Mouse (Mus musculus): ENCODE results near the gene Snrpb2. TPM values are rescaled to one million over a fixed set of nuclear protein-coding genes. Genes with fewer than 3 reads are reported as not detected.

Gene Snrpb2
- polyA plus RNA-seq (2016; fragmentation: Nextera tagmentation; extraction: Ambion mirVana), result 102 and 106 TPM in 2 replicates

- WGBS, result under 1% methylated on average over 55 of the region's 55 CpGs
- no peaks in the 10 kb centered on the region for H3K9me3 ChIP-seq (replicated peaks)
- peak; percentile 95 for DNase-seq (ENCODE audit: low spot score)
- H3K27ac ChIP-seq, result peak within 1 kb of the TSS; percentile 92
- peaks cover 8% of the 10 kb centered on the region for H3K4me1 ChIP-seq
- 0 out of 2 replicates have a peak, but pooled peaks cover 5% of the 10 kb centered on the region for H3K27me3 ChIP-seq (ENCODE audit: low read depth, poor library complexity, severe bottlenecking)
- peaks cover 32% of the 10 kb centered on the region for H3K36me3 ChIP-seq
- peak within 1 kb of the TSS; percentile 93 for H3K4me3 ChIP-seq
Observed at GRCm38 (mm10) chr2:143062812-143063792, at the start of gene Snrpb2. Gene Snrpb2, plus strand, starts transcription at chr2:143063039.

GRCm38 (mm10) chr2:143013057-143013456 lies 49.8 kb upstream of the Snrpb2 start:
- H3K36me3 ChIP-seq, result no peaks in the 10 kb centered on the region
- H3K4me1 ChIP-seq, result peaks cover 1% of the 10 kb centered on the region
- DNase-seq (ENCODE audit: low spot score), result no peak
- WGBS, result 89% methylated on average over 5 of the region's 5 CpGs
- no peak overlapping the region for H3K4me3 ChIP-seq
- no peaks in the 10 kb centered on the region for H3K27me3 ChIP-seq (ENCODE audit: low read depth, poor library complexity, severe bottlenecking)
- H3K27ac ChIP-seq, result no peak overlapping the region
- H3K9me3 ChIP-seq (replicated peaks), result no peaks in the 10 kb centered on the region

- Histone ChIP-seq H3K27ac (peak overlapping the region; percentile 47; the same call in 1 of the 2 replicates), H3K27me3 (ENCODE audit: low read depth, poor library complexity, severe bottlenecking) (no peaks in the 10 kb centered on the region), H3K4me1 (peaks cover 21% of the 10 kb centered on the region), H3K4me3 (no peak overlapping the region), H3K9me3 (replicated peaks) (no peaks in the 10 kb centered on the region), H3K36me3 (no peaks in the 10 kb centered on the region)
- DNase-seq (ENCODE audit: low spot score), result no peak
- 92% methylated on average over 8 of the region's 8 CpGs for WGBS
Observed at GRCm38 (mm10) chr2:143018084-143018483, 44.8 kb upstream of the Snrpb2 start.

GRCm38 (mm10) chr2:143018591-143019130 lies 44.2 kb upstream of the Snrpb2 start:
- Histone ChIP-seq H3K9me3 (replicated peaks) (no peaks in the 10 kb centered on the region), H3K4me1 (peaks cover 21% of the 10 kb centered on the region), H3K27ac (peak overlapping the region; percentile 47; the same call in 1 of the 2 replicates), H3K4me3 (no peak overlapping the region), H3K27me3 (ENCODE audit: low read depth, poor library complexity, severe bottlenecking) (no peaks in the 10 kb centered on the region), H3K36me3 (no peaks in the 10 kb centered on the region)
- 6% methylated on average over 5 of the region's 5 CpGs for WGBS
- peak; percentile 32 for DNase-seq (ENCODE audit: low spot score)

GRCm38 (mm10) chr2:143019727-143020126 lies 43.1 kb upstream of the Snrpb2 start:
- H3K9me3 ChIP-seq (replicated peaks), result no peaks in the 10 kb centered on the region
- peaks cover 21% of the 10 kb centered on the region for H3K4me1 ChIP-seq
- WGBS, result 14% methylated on average over 2 of the region's 2 CpGs
- H3K27ac ChIP-seq, result no peak overlapping the region
- DNase-seq (ENCODE audit: low spot score), result no peak
- no peak overlapping the region for H3K4me3 ChIP-seq
- no peaks in the 10 kb centered on the region for H3K36me3 ChIP-seq
- H3K27me3 ChIP-seq (ENCODE audit: low read depth, poor library complexity, severe bottlenecking), result no peaks in the 10 kb centered on the region

- Histone ChIP-seq H3K36me3 (no peaks in the 10 kb centered on the region), H3K27me3 (ENCODE audit: low read depth, poor library complexity, severe bottlenecking) (no peaks in the 10 kb centered on the region), H3K9me3 (replicated peaks) (no peaks in the 10 kb centered on the region), H3K4me1 (peaks cover 17% of the 10 kb centered on the region), H3K4me3 (no peak overlapping the region), H3K27ac (no peak overlapping the region)
- DNase-seq (ENCODE audit: low spot score), result no peak
- 89% methylated on average over 2 of the region's 2 CpGs for WGBS
Observed at GRCm38 (mm10) chr2:143023331-143023730, 39.5 kb upstream of the Snrpb2 start.

- H3K27me3 ChIP-seq (ENCODE audit: low read depth, poor library complexity, severe bottlenecking), result no peaks in the 10 kb centered on the region
- H3K36me3 ChIP-seq, result no peaks in the 10 kb centered on the region
- no peak overlapping the region for H3K27ac ChIP-seq
- peaks cover 8% of the 10 kb centered on the region for H3K4me1 ChIP-seq
- DNase-seq (ENCODE audit: low spot score), result no peak
- WGBS, result 90% methylated on average over 4 of the region's 4 CpGs
- no peaks in the 10 kb centered on the region for H3K9me3 ChIP-seq (replicated peaks)
- no peak overlapping the region for H3K4me3 ChIP-seq
Observed at GRCm38 (mm10) chr2:143024226-143024625, 38.6 kb upstream of the Snrpb2 start.

- H3K4me1 ChIP-seq, result no peaks in the 10 kb centered on the region
Observed at GRCm38 (mm10) chr2:143031283-143031682, 31.6 kb upstream of the Snrpb2 start.

GRCm38 (mm10) chr2:143032378-143033255 lies 30.2 kb upstream of the Snrpb2 start:
- H3K4me1 ChIP-seq, result no peaks in the 10 kb centered on the region
- no peaks in the 10 kb centered on the region for H3K9me3 ChIP-seq (replicated peaks)
- no peaks in the 10 kb centered on the region for H3K27me3 ChIP-seq (ENCODE audit: low read depth, poor library complexity, severe bottlenecking)
- H3K4me3 ChIP-seq, result no peak overlapping the region
- no peak overlapping the region for H3K27ac ChIP-seq
- WGBS, result 80% methylated on average over 10 of the region's 10 CpGs
- H3K36me3 ChIP-seq, result no peaks in the 10 kb centered on the region
- DNase-seq (ENCODE audit: low spot score), result no peak

More at GRCm38 (mm10) chr2:143031283-143031682, 31.6 kb upstream of the Snrpb2 start:
- Histone ChIP-seq H3K27ac (no peak overlapping the region), H3K27me3 (ENCODE audit: low read depth, poor library complexity, severe bottlenecking) (no peaks in the 10 kb centered on the region), H3K4me3 (no peak overlapping the region), H3K9me3 (replicated peaks) (no peaks in the 10 kb centered on the region), H3K36me3 (no peaks in the 10 kb centered on the region)
- 89% methylated on average over 1 of the region's 1 CpGs for WGBS
- no peak for DNase-seq (ENCODE audit: low spot score)

GRCm38 (mm10) chr2:143034350-143035085 lies 28.3 kb upstream of the Snrpb2 start:
- Histone ChIP-seq H3K27ac (no peak overlapping the region), H3K4me1 (no peaks in the 10 kb centered on the region), H3K36me3 (no peaks in the 10 kb centered on the region), H3K4me3 (no peak overlapping the region), H3K27me3 (ENCODE audit: low read depth, poor library complexity, severe bottlenecking) (no peaks in the 10 kb centered on the region), H3K9me3 (replicated peaks) (no peaks in the 10 kb centered on the region)
- WGBS, result 84% methylated on average over 7 of the region's 7 CpGs
- no peak for DNase-seq (ENCODE audit: low spot score)

GRCm38 (mm10) chr2:143035086-143035593 lies 27.7 kb upstream of the Snrpb2 start:
- DNase-seq (ENCODE audit: low spot score), result no peak
- Histone ChIP-seq H3K27ac (no peak overlapping the region), H3K4me1 (no peaks in the 10 kb centered on the region), H3K27me3 (ENCODE audit: low read depth, poor library complexity, severe bottlenecking) (no peaks in the 10 kb centered on the region), H3K4me3 (no peak overlapping the region), H3K36me3 (no peaks in the 10 kb centered on the region), H3K9me3 (replicated peaks) (no peaks in the 10 kb centered on the region)
- WGBS, result 87% methylated on average over 10 of the region's 10 CpGs

- Histone ChIP-seq H3K36me3 (no peaks in the 10 kb centered on the region), H3K4me1 (no peaks in the 10 kb centered on the region), H3K27ac (no peak overlapping the region), H3K4me3 (no peak overlapping the region), H3K27me3 (ENCODE audit: low read depth, poor library complexity, severe bottlenecking) (no peaks in the 10 kb centered on the region), H3K9me3 (replicated peaks) (no peaks in the 10 kb centered on the region)
- no peak for DNase-seq (ENCODE audit: low spot score)
- 100% methylated on average over 1 of the region's 1 CpGs for WGBS
Observed at GRCm38 (mm10) chr2:143041596-143041995, 21.2 kb upstream of the Snrpb2 start.
